Mouse (Mus musculus) limb, embryonic 14.5 days (tissue): Measurements from ENCODE around the gene 2410137M14Rik. TPM values are rescaled to one million over a fixed set of nuclear protein-coding genes. Genes with fewer than 3 reads are reported as not detected.

Experiments
- ATAC-seq: fragments of 200-750 bp; cut with Nextera tagmentation; 2 replicates; pipeline ENCODE4 v1.8.0; 2017; ENCODE audit warnings: low read depth, moderate number of reproducible peaks, moderate TSS enrichment; ENCODE audit not compliant: low FRiP score
- DNase-seq: peaks from one replicate; pipeline ENCODE4 v3.0.0-alpha.2; 2015; ENCODE audit warnings: low spot score
- H3K27ac ChIP-seq: fragments of 300-500 bp; sonication (generic); replicated peaks from 2 replicates; pipeline ENCODE4 v1.5.1; 2014; ENCODE audit warnings: low read depth, mild to moderate bottlenecking, low read length, moderate library complexity, mixed read lengths
- H3K27me3 ChIP-seq: fragments of 300-500 bp; sonication (generic); 2 replicates; pipeline ENCODE4 v1.6.1; 2014; ENCODE audit warnings: low read length, mixed read lengths; ENCODE audit not compliant: control insufficient read depth, insufficient read depth
- H3K36me3 ChIP-seq: fragments of 300-500 bp; sonication (generic); 2 replicates; pipeline ENCODE4 v1.6.1; 2014; ENCODE audit warnings: mild to moderate bottlenecking, low read length, moderate library complexity, mixed read lengths; ENCODE audit not compliant: control insufficient read depth, insufficient read depth
- H3K4me1 ChIP-seq: fragments of 300-500 bp; sonication (generic); 2 replicates; pipeline ENCODE4 v1.6.1; 2014; ENCODE audit warnings: antibody characterized with exemption, low read length, mixed read lengths; ENCODE audit not compliant: control insufficient read depth, insufficient read depth
- H3K4me2 ChIP-seq: fragments of 300-500 bp; sonication (generic); replicated peaks from 2 replicates; pipeline ENCODE4 v1.6.1; 2014; ENCODE audit warnings: low read depth, mild to moderate bottlenecking, low read length, moderate library complexity; ENCODE audit not compliant: severe bottlenecking
- H3K4me3 ChIP-seq: fragments of 300-500 bp; sonication (generic); replicated peaks from 2 replicates; pipeline ENCODE4 v1.5.1; 2014; ENCODE audit warnings: low read length
- H3K9ac ChIP-seq: fragments of 300-500 bp; sonication (generic); 2 replicates; pipeline ENCODE4 v1.6.1; 2014; ENCODE audit warnings: mild to moderate bottlenecking, low read depth, low read length, moderate library complexity; ENCODE audit not compliant: severe bottlenecking
- H3K9me3 ChIP-seq: fragments of 300-500 bp; sonication (generic); 2 replicates; pipeline ENCODE4 v1.6.1; 2016; ENCODE audit warnings: low read length; ENCODE audit not compliant: control insufficient read depth
- POLR2A ChIP-seq: fragments of 200-500 bp; IDR thresholded peaks from 2 replicates; pipeline ENCODE4 v1.8.0; 2012; ENCODE audit warnings: inconsistent platforms, mild to moderate bottlenecking, moderate library complexity, borderline replicate concordance; ENCODE audit not compliant: insufficient read depth, insufficient read length; ENCODE audit errors: extremely low read depth
- WGBS: fragments of 180-500 bp; shearing (Covaris S2); extraction: QIAGEN DNeasy Blood & Tissue Kit; methylation state at CpG from one replicate; pipeline ENCODE4 v1.1.7; 2014; 5-methylcytosine and 5-hydroxymethylcytosine counted together
- polyA plus RNA-seq, 2 experiments: library from polyadenylated mRNA; depleted of rRNA in 1 of 2; stranded (reverse) in 1 of 2; unstranded in 1 of 2; fragments of >200 nt; fragmentation: Nextera tagmentation in 1 of 2; extraction: Ambion mirVana in 1 of 2; gene quantifications; 2 replicates each; pipeline versions ENCODE4 v1.2.1 to v1.2.3; 2012 to 2014

The 2410137M14Rik gene
- polyA plus RNA-seq, 2 experiments, result 0.53 TPM; not detected in 1

GRCm38 (mm10) chr17:37012141-37012540 is 31.1 kb upstream of the 2410137M14Rik start:
- H3K27ac ChIP-seq, result no peak overlapping the region
- no peak overlapping the region for H3K4me2 ChIP-seq
- H3K36me3 ChIP-seq, result peaks cover 37% of the 10 kb centered on the region
- H3K27me3 ChIP-seq, result no peaks in the 10 kb centered on the region
- DNase-seq (no peak), ATAC-seq (no peak)
- TF ChIP-seq POLR2A, result no peak
- no peaks in the 10 kb centered on the region for H3K9me3 ChIP-seq
- H3K9ac ChIP-seq, result no peak overlapping the region
- 78% methylated on average over 5 of the region's 5 CpGs for WGBS
- H3K4me1 ChIP-seq, result no peaks in the 10 kb centered on the region
- no peak overlapping the region for H3K4me3 ChIP-seq

DNA sequence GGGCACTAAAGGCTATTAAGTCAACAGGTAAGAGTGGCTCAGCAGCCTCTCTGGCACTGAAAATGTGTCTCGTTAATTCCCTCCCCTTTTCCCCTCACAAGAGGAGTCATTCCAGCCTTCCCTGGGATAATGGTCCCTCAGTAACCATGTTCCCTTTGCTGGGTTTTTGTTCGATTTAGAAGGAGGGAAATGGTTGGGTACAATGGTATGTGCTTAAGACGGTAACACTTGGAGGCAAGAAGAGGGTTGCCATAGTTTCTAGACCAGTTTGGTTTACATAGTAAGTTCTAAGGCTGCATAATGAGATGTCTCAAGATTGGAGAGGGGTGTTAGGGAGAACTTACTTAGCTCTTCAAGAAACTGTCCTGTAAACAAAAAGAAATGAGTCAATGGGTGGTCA is 30.7 kb upstream of the 2410137M14Rik start:
- no peak for ATAC-seq
- H3K9me3 ChIP-seq, result no peaks in the 10 kb centered on the region
- no peak for DNase-seq
- H3K9ac ChIP-seq, result no peak overlapping the region
- TF ChIP-seq POLR2A, result no peak
- WGBS, result 77% methylated on average over 3 of the region's 3 CpGs
- H3K4me3 ChIP-seq, result no peak overlapping the region
- no peaks in the 10 kb centered on the region for H3K27me3 ChIP-seq
- no peaks in the 10 kb centered on the region for H3K4me1 ChIP-seq
- peaks cover 39% of the 10 kb centered on the region for H3K36me3 ChIP-seq
- H3K27ac ChIP-seq, result no peak overlapping the region
- H3K4me2 ChIP-seq, result no peak overlapping the region

DNA sequence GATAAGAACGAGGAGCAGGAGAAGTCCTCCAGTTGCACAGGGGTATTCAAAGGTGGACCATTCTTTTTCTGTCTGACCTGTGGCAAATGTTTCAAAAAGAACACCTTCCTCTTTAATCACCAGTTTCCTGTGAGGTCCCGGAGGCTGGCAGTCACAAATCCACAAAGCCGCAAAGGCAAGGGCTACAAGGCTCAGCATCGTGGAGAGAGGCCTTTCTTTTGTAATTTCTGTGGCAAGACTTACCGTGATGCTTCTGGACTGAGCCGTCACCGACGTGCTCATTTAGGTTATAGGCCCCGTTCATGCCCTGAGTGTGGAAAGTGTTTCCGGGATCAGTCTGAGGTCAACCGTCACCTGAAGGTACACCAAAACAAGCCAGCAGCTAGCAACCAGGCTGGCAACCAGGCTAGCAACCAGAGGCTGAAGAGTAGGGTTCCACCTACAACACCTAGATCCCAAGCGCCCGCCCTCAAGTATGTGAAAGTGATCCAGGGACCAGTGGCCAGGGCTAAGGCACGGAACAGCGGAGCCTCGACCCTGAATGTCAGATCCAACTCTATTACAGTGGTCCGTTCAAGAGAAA is 28.5 kb upstream of the 2410137M14Rik start:
- Histone ChIP-seq H3K27ac (no peak overlapping the region), H3K9me3 (no peaks in the 10 kb centered on the region), H3K36me3 (peaks cover 55% of the 10 kb centered on the region), H3K4me3 (no peak overlapping the region), H3K9ac (no peak overlapping the region), H3K4me1 (no peaks in the 10 kb centered on the region), H3K4me2 (no peak overlapping the region), H3K27me3 (no peaks in the 10 kb centered on the region)
- 91% methylated on average over 17 of the region's 17 CpGs for WGBS
- DNase-seq, result no peak
- ATAC-seq, result no peak
- no peak for TF ChIP-seq POLR2A

DNA sequence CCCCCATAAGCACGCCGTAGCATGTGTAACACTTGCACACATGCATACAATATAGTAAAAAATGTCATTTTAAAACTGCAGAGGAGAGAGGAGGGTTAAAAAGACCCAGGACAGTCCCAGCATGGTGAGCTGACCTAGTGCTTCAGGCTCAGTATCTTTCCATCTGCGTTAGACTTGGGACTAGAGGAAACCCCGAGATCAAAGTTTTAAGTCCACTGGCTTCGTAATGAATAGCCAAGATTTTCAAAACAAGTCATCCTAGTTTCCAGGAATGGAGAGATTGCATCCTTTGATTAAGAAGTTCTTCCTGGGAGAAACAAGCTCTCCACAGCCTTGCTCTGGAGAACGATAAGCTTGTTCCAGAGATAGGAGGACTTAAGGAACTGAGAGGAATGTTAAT is 27.1 kb upstream of the 2410137M14Rik start:
- ATAC-seq (no peak), DNase-seq (no peak)
- TF ChIP-seq POLR2A, result no peak
- WGBS, result 88% methylated on average over 6 of the region's 6 CpGs
- Histone ChIP-seq H3K27ac (no peak overlapping the region), H3K9me3 (no peaks in the 10 kb centered on the region), H3K4me1 (peaks cover 7% of the 10 kb centered on the region), H3K27me3 (no peaks in the 10 kb centered on the region), H3K4me2 (no peak overlapping the region), H3K9ac (no peak overlapping the region), H3K4me3 (no peak overlapping the region), H3K36me3 (peaks cover 56% of the 10 kb centered on the region)

- H3K4me1 ChIP-seq, result peaks cover 9% of the 10 kb centered on the region
- H3K27ac ChIP-seq, result 0 out of 2 replicates have a peak overlapping the region, but pooled peaks have one; percentile 94
- H3K4me3 ChIP-seq, result peak overlapping the region; percentile 79
- DNase-seq, result no peak
- no peak for TF ChIP-seq POLR2A
- peak overlapping the region; percentile 72 for H3K4me2 ChIP-seq
- WGBS, result 51% methylated on average over 4 of the region's 4 CpGs
- H3K27me3 ChIP-seq, result no peaks in the 10 kb centered on the region
- H3K9ac ChIP-seq, result peak overlapping the region; percentile 96
- H3K9me3 ChIP-seq, result no peaks in the 10 kb centered on the region
- H3K36me3 ChIP-seq, result peaks cover 32% of the 10 kb centered on the region
- no peak for ATAC-seq
These were observed 22.3 kb upstream of the 2410137M14Rik start for GRCm38 (mm10) chr17:37003366-37003765.
